Mouse (Mus musculus) MEL (cell line): ENCODE data around the gene Hyou1.

Experiments
- CTCF ChIP-seq, 3 experiments: IDR thresholded peaks in 2 of 3; conservative IDR thresholded peaks in 1 of 3; 2 replicates each; pipeline ENCODE4 v1.5.1; 2011 to 2012; ENCODE audit warnings: low read length in 3 of 3, low read depth in 2 of 3, mild to moderate bottlenecking in 2 of 3, improper control_type of control experiment in 1 of 3, inconsistent platforms in 1 of 3, mixed read lengths in 1 of 3, moderate library complexity in 1 of 3; ENCODE audit not compliant: control insufficient read depth in 1 of 3, insufficient read depth in 1 of 3, poor library complexity in 1 of 3, severe bottlenecking in 1 of 3
- EP300 ChIP-seq, 2 experiments: IDR thresholded peaks; 2 replicates each; pipeline ENCODE4 v1.6.1; 2011; ENCODE audit warnings: improper control_type of control experiment in 2 of 2, low read length in 2 of 2, low read depth in 1 of 2, mild to moderate bottlenecking in 1 of 2
- ETS1 ChIP-seq: IDR thresholded peaks from 2 replicates; pipeline ENCODE4 v1.6.1; 2012; ENCODE audit warnings: low read depth, mild to moderate bottlenecking, inconsistent platforms, low read length, improper control_type of control experiment, moderate library complexity
- HCFC1 ChIP-seq: IDR thresholded peaks from 2 replicates; pipeline ENCODE4 v1.6.1; 2012; ENCODE audit warnings: low read depth, mild to moderate bottlenecking, inconsistent platforms, low read length, improper control_type of control experiment, moderate library complexity
- MAFK ChIP-seq: IDR thresholded peaks from 2 replicates; pipeline ENCODE4 v1.6.1; 2011; ENCODE audit warnings: low read depth, mild to moderate bottlenecking, low read length, improper control_type of control experiment, borderline replicate concordance
- MYB ChIP-seq: IDR thresholded peaks from 2 replicates; pipeline ENCODE4 v1.6.1; 2011; ENCODE audit warnings: mild to moderate bottlenecking, low read depth, low read length, improper control_type of control experiment
- POLR2A ChIP-seq, 2 experiments: IDR thresholded peaks; 2 replicates each; pipeline ENCODE4 v1.6.1; 2011 to 2012; ENCODE audit warnings: low read length in 2 of 2, mild to moderate bottlenecking in 2 of 2, control low read depth in 1 of 2, improper control_type of control experiment in 1 of 2, low read depth in 1 of 2, moderate library complexity in 1 of 2; ENCODE audit not compliant: control insufficient read depth in 1 of 2, insufficient read depth in 1 of 2, poor library complexity in 1 of 2
- TCF12 ChIP-seq: IDR thresholded peaks from 2 replicates; pipeline ENCODE4 v1.6.1; 2014; ENCODE audit warnings: low read depth, mild to moderate bottlenecking, inconsistent platforms, low read length, improper control_type of control experiment, moderate library complexity
- UBTF ChIP-seq: IDR thresholded peaks from 2 replicates; pipeline ENCODE4 v1.6.1; 2012; ENCODE audit warnings: low read depth, mild to moderate bottlenecking, inconsistent platforms, low read length, improper control_type of control experiment, moderate library complexity, borderline replicate concordance; ENCODE audit not compliant: insufficient read depth
- USF1 ChIP-seq: IDR thresholded peaks from 2 replicates; pipeline ENCODE4 v1.6.1; 2014; ENCODE audit warnings: low read depth, mild to moderate bottlenecking, inconsistent platforms, low read length, improper control_type of control experiment, moderate library complexity
- ZC3H11A ChIP-seq: IDR thresholded peaks from 2 replicates; pipeline ENCODE4 v1.6.1; 2012; ENCODE audit warnings: low read depth, mild to moderate bottlenecking, inconsistent platforms, low read length, improper control_type of control experiment
- ZMIZ1 ChIP-seq: IDR thresholded peaks from 2 replicates; pipeline ENCODE4 v1.6.1; 2012; ENCODE audit warnings: low read depth, mild to moderate bottlenecking, inconsistent platforms, low read length, improper control_type of control experiment, moderate library complexity

DNA sequence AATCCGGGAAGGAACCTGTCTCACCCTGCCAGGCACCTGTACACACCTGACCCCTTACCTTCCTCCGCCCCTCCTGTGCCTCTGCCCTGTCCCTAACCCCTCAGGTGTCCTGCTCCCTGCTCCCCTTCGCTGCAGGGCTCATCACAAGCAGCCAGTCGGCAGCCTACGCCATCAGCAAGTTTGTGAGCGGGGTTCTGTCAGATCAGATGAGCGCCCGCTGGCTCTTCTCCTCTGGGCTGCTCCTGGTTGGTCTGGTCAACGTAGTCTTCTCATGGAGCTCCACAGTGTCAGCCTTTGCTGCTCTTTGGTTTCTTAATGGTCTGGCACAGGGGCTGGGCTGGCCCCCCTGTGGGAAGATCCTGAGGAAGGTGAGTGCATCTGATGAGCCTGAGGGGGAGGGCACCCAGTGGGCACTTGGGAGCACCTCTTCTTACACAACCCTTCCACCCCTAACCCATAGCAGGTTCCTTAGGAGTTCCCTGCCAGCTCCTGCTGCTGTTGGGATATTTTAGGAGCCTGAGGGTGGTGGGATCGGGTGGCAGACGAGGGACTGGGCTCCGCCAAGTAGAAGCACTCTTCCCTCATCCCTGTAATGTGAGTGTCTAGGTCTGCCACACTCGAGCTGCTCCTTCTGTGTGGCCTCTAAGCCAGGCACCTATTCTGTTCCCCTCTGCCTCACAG lies 20.0 kb downstream of the Hyou1 start:
- TF ChIP-seq EP300 (IDR thresholded peaks at IDR 0.05; ENCODE audit: low read depth in 1 of 2, low read length in 2 of 2) (no peak), MYB (no peak), UBTF (no peak), CTCF (IDR thresholded peaks at IDR 0.05 in 2 of 3, conservative IDR thresholded peaks at IDR 0.05 in 1 of 3; ENCODE audit: control insufficient read depth in 1 of 3, insufficient read depth in 1 of 3, low read depth in 2 of 3, low read length in 3 of 3, poor library complexity in 1 of 3, severe bottlenecking in 1 of 3) (no peak), TCF12 (no peak), HCFC1 (no peak), ETS1 (no peak), MAFK (no peak), USF1 (no peak), ZMIZ1 (no peak), POLR2A (IDR thresholded peaks at IDR 0.05; ENCODE audit: control insufficient read depth in 1 of 2, insufficient read depth in 1 of 2, low read depth in 1 of 2, low read length in 2 of 2, poor library complexity in 1 of 2) (no peak), ZC3H11A (no peak)
